Mouse (Mus musculus) urinary bladder, postnatal 4 days (tissue): ENCODE measurements around the gene Prl7d1.
"Not testable (repeated sequence)": the region's sequence is repeated elsewhere in the genome, so short reads cannot be mapped to it uniquely, and the experiment has no call there.

Experiments
- DNase-seq, 2 experiments: peaks; one replicate each; pipeline ENCODE4 v3.0.0; 2021 to 2022; ENCODE audit warnings: low spot score in 2 of 2

Prl7d1 gene

GRCm38 (mm10) chr13:27716636-27717035, at the start of gene Prl7d1:
Prl7d1 (minus strand) TSS chr13:27716736.
- DNase-seq = no peak

GRCm38 (mm10) chr13:27734512-27735186, 18.1 kb upstream of the Prl7d1 start:
- no peak for DNase-seq

- DNase-seq = not testable (repeated sequence)
Measured at GRCm38 (mm10) chr13:27730286-27730959, 13.9 kb upstream of the Prl7d1 start.

- not testable (repeated sequence) for DNase-seq
Measured at GRCm38 (mm10) chr13:27725057-27725456, 8.5 kb upstream of the Prl7d1 start.

GRCm38 (mm10) chr13:27706521-27706920, 10.0 kb downstream of the Prl7d1 start:
- DNase-seq = no peak

- DNase-seq = no peak
Measured at GRCm38 (mm10) chr13:27667936-27668335, 48.6 kb downstream of the Prl7d1 start, which contains the start of gene Prl7a2. Prl7a2 (minus strand) TSS chr13:27668036.

GRCm38 (mm10) chr13:27660747-27661146, 55.8 kb downstream of the Prl7d1 start:
- DNase-seq = no peak
